Mouse (Mus musculus) left cerebral cortex, adult 8-10 months (tissue): ENCODE results near the gene Wnt10b. TPM values are rescaled to one million over a fixed set of nuclear protein-coding genes. Genes with fewer than 3 reads are reported as not detected.
A peak's percentile ranks its signal among the peaks of the same experiment; 100 is the strongest.
"Not testable (repeated sequence)": the region's sequence is repeated elsewhere in the genome, so short reads cannot be mapped to it uniquely, and the experiment has no call there.

Experiments
- DNase-seq, 2 experiments: peaks; one replicate each; pipeline ENCODE4 v3.0.0; 2022; ENCODE audit warnings: low spot score in 2 of 2
- total RNA-seq, 4 experiments: library from RNA; stranded (reverse); gene quantifications; 2 replicates each; pipeline ENCODE4 v1.2.4; 2022

Wnt10b gene
- total RNA-seq = 1 to 10 TPM in 2 of 4 experiments, under 1 TPM in 2; 0.41 to 1.8 (median 1.1) TPM

- no peak for DNase-seq
Measured at GRCm38 (mm10) chr15:98777762-98778161, at the start of gene Wnt10b. Gene Wnt10b (minus strand): TSS chr15:98778150.

DNA sequence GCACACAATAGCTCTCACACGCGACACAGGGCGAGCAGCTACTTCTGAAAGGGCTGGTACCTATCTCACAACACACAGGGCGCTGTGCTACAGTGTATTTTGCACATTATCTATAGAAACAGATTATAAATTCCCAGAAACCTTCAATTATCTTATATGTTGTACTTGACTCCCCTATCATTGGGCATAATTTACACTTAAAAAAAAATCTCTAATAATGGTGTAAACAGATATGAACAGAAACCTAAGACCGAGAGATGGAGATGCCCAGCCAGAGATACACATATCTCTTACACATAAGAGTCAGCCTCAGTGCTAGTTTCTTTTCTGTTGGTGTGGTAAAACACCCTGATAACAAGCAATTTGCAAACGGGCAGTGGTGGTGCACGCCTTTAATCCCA, 49.7 kb upstream of the Wnt10b start:
- no peak for DNase-seq

- DNase-seq = no peak
Measured at GRCm38 (mm10) chr15:98823434-98823833, 45.5 kb upstream of the Wnt10b start.

DNA sequence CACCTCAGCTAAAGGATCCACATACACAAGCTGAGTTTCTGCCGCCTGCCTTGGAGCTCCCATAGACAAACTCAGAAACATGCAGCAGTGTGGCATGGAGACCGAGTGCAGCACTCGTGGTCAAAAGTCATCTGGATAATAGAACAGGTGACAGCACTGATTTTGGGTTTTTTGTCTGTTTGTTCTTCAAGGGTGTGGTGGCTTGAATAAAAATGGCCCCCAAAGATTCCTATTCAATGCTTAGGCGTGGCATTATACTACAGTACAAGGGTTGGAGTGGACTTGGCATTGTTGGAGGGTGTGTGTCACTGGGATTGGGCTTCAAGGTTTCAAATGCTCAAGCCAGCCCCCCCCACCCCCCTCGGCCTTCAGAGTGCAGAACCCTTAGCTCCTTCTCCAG, 44.2 kb upstream of the Wnt10b start:
- DNase-seq = no peak

GRCm38 (mm10) chr15:98821403-98821802, 43.5 kb upstream of the Wnt10b start:
- no peak for DNase-seq

GRCm38 (mm10) chr15:98820937-98821336, 43.0 kb upstream of the Wnt10b start:
- DNase-seq = no peak

GRCm38 (mm10) chr15:98818171-98818570, 40.2 kb upstream of the Wnt10b start:
- DNase-seq = no peak

DNA sequence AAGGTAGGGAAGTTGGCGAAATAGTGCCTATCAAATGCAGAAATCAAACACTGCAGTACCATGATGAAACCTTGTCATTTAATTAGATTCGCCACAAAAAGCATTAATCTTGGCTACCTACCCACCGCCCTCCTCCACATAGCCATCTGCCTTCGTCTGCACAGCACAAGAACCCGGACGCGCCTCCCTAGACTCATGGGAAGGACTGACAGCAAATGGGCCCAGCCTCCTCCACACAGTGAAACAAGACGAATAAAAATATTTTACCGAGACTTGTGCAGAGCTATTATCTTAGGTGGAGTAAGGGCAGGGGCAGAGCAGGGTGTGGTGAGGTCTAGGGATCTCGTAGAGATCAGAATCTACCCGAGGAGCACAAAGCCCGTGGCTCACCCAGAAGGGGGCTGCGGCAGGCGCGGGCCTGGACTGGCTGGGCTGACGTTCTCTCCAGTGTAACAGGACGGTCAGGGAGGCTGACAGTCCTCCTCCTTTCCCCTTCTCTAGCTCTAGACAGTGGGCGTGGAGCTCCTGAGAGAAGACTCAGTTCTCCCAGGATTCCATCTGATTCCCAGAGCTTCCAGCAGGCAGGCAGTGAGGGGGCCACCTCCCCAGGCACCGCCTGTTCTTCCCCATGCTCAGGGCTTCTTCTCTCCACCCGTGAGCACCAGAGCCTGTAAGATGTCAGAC, 34.9 kb upstream of the Wnt10b start:
- peak in 1 of 2 experiments; percentile 83 for DNase-seq

GRCm38 (mm10) chr15:98810212-98810611, 32.3 kb upstream of the Wnt10b start:
- not testable (repeated sequence) for DNase-seq

DNA sequence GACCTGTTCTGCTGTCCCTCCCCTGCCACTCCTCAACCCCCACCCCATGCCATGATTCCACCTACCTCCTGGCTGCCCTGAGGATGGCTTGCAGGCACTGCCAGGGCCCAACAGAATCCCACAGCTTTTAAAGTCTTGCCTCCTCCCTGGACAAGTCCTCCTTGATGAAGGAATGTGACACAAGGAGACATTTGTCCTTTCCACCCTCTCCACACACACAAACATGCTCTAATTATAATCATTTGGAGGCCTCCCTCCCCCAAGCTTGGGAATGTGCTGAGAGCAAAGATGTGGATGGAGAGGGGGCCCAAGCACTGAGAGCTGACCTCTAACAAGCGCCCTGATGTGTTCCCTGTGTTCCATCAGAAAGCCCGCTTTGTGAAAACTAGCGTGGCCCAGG, 31.4 kb upstream of the Wnt10b start, which contains the start of gene Ddn:
Ddn (minus strand) TSS at position 101 of the 400 bp plus-strand sequence.
- no peak for DNase-seq

DNA sequence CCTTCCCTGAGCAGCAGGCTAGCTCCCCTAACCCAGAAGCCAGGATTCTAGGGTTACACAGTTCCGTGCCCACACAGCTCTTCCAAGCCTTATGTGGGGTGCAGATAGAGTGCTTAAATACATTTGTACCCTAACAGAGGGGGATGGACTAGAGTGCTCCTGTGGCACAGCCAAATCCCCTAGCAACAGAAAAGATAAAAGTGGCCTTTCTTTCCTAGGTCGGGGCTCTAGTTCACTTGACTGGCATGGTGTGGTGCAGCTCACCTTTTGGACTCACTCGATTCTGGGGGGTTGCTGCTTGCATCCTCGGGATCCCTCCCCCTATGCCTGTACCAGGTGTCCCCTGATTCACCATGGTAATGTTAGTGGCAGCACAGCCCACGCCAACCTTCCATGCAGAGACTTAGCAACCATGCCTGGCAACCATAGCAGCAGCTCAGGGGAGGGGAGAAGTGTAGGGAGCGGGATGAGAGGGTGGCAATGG, 30.7 kb upstream of the Wnt10b start:
- peak in 1 of 2 experiments; percentile 95 for DNase-seq

DNA sequence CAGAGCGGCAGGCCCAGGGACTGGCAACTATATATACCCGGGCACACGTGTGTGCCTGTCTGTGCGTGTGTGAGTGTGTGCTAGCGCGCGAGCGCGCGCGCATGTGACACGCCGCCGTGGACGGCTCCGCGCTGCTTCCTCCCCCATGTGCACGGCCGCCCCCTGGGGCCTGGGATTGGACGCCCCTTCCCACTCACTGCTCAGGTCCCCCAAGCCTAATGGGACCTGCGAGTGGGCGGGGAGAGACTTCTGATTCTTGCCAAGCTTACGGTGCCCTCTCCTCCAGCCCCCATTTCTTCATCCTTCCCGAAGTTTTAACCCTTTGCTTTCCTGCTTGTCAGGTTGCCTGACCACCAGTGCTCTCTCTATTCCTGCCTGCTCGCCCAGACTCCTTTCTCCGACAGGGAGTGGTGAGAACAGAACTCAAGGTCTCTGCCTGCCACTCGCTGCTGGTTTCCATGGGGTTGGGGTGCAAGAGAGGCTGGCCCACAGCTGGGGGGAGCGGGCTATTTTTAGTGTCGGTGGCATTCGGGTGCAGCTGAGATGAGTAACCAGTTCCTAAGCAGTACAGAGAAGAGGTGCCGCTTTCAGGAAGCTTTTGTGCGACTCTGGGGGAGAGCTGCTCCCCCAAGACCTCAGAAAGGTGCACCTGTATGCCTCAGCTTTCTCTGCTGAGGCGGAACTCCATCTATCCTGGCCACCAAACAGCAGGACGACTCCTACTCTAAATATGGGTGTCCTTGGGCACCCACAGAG, 30.1 kb upstream of the Wnt10b start:
- peak in 1 of 2 experiments; percentile 87 for DNase-seq

GRCm38 (mm10) chr15:98806809-98807770, 29.1 kb upstream of the Wnt10b start:
- no peak for DNase-seq

DNA sequence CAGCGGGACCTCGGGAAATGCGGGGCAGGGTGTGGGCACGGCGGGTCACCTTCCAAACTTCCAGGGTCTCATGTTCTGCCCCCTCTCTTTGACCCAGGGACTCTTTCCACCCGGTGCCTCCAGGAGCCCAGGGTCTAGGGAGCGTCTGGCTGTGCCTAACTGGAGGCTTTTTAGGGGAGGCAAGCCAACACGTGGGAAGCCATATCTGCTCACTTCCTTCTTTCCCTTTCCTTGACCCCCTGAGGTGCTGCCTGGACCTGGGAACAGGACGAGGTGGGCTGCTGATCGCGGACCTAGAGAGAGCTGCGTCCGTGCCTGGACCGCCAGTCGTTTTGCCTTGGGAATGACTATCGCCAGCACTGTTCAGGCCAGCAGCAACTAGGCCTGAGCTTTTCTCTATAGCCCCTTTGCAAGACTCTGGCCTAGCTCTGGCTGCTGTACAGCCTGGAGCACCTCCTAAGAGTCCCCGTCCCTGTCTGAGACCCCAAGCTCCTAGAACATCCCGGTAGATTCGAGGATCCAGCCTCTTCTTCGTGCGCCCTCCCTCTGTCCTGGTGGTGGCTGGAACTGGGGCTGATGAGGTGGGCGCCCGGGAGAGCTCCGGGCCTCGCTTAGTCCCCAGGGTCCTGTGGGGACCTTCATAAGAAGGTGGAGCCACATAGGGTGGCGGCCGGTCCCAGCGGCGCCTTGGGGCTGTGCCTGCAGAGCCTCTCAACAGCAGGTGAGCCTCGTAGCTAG, 28.3 kb upstream of the Wnt10b start:
- DNase-seq = no peak

GRCm38 (mm10) chr15:98805324-98806040, 27.5 kb upstream of the Wnt10b start:
- peak in 1 of 2 experiments; percentile 71 for DNase-seq

GRCm38 (mm10) chr15:98804054-98804453, 26.1 kb upstream of the Wnt10b start:
- peak; percentile 76 to 91 for DNase-seq

GRCm38 (mm10) chr15:98802926-98803325, 25.0 kb upstream of the Wnt10b start:
- DNase-seq = no peak

DNA sequence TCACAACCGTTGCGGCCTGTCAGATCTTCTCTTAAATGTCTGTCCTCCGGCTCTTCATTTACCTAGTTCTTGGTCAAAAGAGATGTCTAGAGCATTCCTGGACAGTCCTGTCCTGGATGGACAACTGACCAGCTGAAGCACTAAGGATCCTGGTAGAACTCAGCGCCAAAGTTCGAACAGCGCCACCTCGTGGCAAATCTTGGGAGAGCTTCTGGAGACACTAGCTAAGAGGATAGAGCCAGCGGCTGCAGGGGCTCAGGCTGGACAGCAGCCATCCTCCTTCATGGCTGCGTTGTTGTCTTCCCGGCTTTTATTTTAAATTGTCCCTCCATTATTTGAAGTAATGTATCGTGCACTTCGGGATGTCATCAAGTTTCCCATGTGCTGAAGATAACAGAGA, 21.4 kb upstream of the Wnt10b start:
- peak in 1 of 2 experiments; percentile 73 for DNase-seq

- no peak for DNase-seq
Measured at GRCm38 (mm10) chr15:98798903-98799302, 21.0 kb upstream of the Wnt10b start.
